In the genomic region with DNA sequence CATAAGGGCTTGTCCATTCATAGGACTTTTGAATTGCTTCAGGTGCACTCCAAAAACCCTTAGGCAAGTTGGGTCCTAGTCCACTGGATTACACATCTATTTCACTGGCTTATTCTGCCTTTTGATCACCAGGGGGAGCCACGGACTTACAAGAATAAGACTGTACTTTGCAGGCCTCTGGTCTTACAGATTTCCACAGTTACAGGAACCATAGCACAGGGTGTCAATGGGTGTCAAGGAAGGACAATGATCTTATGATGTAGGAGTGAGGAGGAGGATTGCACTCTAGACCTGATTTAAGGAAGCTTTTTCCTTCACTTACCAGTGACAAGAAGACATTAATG, we compare ENCODE assay signal across 9 mouse cellular contexts. TPM values are rescaled to one million over a fixed set of nuclear protein-coding genes. Genes with fewer than 3 reads are reported as not detected.
DNase-seq lines count a peak whose midpoint lies in the region; ATAC-seq and TF ChIP-seq lines count a peak whose summit lies in the region.
"Had no signal": no experiment of that assay in that cellular context is flagged by ENCODE, and none has a peak within 500 bp of the region (broad histone marks: within the 10 kb centered on the region; RNA-seq: fewer than 3 reads in every experiment).

No protein-coding gene starts in this region.

- no peak overlapping the region for H3K27ac ChIP-seq in left cerebral cortex, adult 2 months
- no peak overlapping the region for H3K27ac ChIP-seq in hindbrain, postnatal 0 days
- H3K27ac ChIP-seq: limb, embryonic 12.5 days had no signal

- H3K9ac ChIP-seq in hindbrain, postnatal 0 days (replicated peaks; ENCODE audit: low read length), result no peak overlapping the region
- H3K9ac ChIP-seq: limb, embryonic 12.5 days had no signal

- DNase-seq in CD4-positive, CD25-positive, alpha-beta regulatory T cell, adult 2 months (ENCODE audit: low read depth, low spot score), result peak; percentile 72
- DNase-seq in left cerebral cortex, adult 2 months (ENCODE audit: extremely low spot score in 1 of 2, low spot score in 2 of 2), result peak in 1 of 2 experiments; percentile 24
- DNase-seq in left cerebral cortex, postnatal 4 days, result no peak
- peak; percentile 81 for DNase-seq in ZHBTc4 (ENCODE audit: low read depth, low spot score)
- peak; percentile 80 for DNase-seq in hindbrain, postnatal 0 days (ENCODE audit: low spot score)
- DNase-seq in splenic B cell, adult 2 months (ENCODE audit: low read depth, low spot score), result peak; percentile 71
- DNase-seq in layer of hippocampus, adult 9-10 months (ENCODE audit: low spot score), result no peak

- intact Hi-C loops in left cerebral cortex, adult 2 months (cut with DNase I), result loop anchor here (2.0 kb wide), 1 partner anchor 387 kb away; no protein-coding TSS in a partner anchor
- intact Hi-C loops in left cerebral cortex, postnatal 4 days (cut with DNase I), result loop anchor here (5.0 kb wide), 2 partner anchors 374 to 389 kb away; no protein-coding TSS in a partner anchor

- H3K4me2 ChIP-seq in hindbrain, postnatal 0 days (ENCODE audit: low read depth, low read length), result no peak overlapping the region
- H3K4me2 ChIP-seq: limb, embryonic 12.5 days had no signal

- peak; percentile 70 for TF ChIP-seq CTCF in left cerebral cortex, adult 2 months (IDR thresholded peaks at IDR 0.05)
- TF ChIP-seq CTCF in hindbrain, postnatal 0 days (IDR thresholded peaks at IDR 0.05; ENCODE audit: low read depth), result peak; percentile 74

- H3K4me1 ChIP-seq in hindbrain, postnatal 0 days (ENCODE audit: insufficient read depth, low read length), result no peaks in the 10 kb centered on the region

- ATAC-seq in CD4-positive, CD25-positive, alpha-beta regulatory T cell, adult 4 months, result no peak
- ATAC-seq in hindbrain, postnatal 0 days, result peak; percentile 74

- H3K36me3 ChIP-seq in hindbrain, postnatal 0 days (ENCODE audit: insufficient read depth, low read length), result peaks cover 32% of the 10 kb centered on the region
- H3K36me3 ChIP-seq in splenic B cell, adult 2 months (ENCODE audit: control insufficient read depth, insufficient read depth, low read length, poor library complexity, severe bottlenecking), result no peaks in the 10 kb centered on the region
- H3K36me3 ChIP-seq: limb, embryonic 12.5 days had no signal

- no peaks in the 10 kb centered on the region for H3K27me3 ChIP-seq in hindbrain, postnatal 0 days (ENCODE audit: insufficient read depth, low read length)
- H3K27me3 ChIP-seq in splenic B cell, adult 2 months (ENCODE audit: control insufficient read depth, insufficient read depth, low read length, poor library complexity, severe bottlenecking), result no peaks in the 10 kb centered on the region
- H3K27me3 ChIP-seq: limb, embryonic 12.5 days had no signal

- no peaks in the 10 kb centered on the region for H3K9me3 ChIP-seq in hindbrain, postnatal 0 days (ENCODE audit: low read length)
- H3K9me3 ChIP-seq: limb, embryonic 12.5 days had no signal

- 26% methylated on average over 1 of the region's 1 CpGs for WGBS in hindbrain, postnatal 0 days

- no peak overlapping the region for H3K4me3 ChIP-seq in left cerebral cortex, adult 2 months
- no peak overlapping the region for H3K4me3 ChIP-seq in hindbrain, postnatal 0 days (ENCODE audit: low read length)
- H3K4me3 ChIP-seq: limb, embryonic 12.5 days had no signal

RNA-seq across cellular contexts. Expression of a gene that starts 12.0 kb away (rescaled TPM):
- 100 to 1,000 TPM; 124 to 139 TPM for polyA plus RNA-seq in CD4-positive, CD25-positive, alpha-beta regulatory T cell, adult 4 months (2017; shearing (Covaris generic))
- total RNA-seq in left cerebral cortex, adult 2 months (2021), result 100 to 1,000 TPM; 115 to 126 TPM
- total RNA-seq in left cerebral cortex, postnatal 4 days (2021), result 100 to 1,000 TPM; 162 to 193 TPM
- total RNA-seq in hindbrain, postnatal 0 days (2014; rRNA removed), result 29.4 and 29.7 TPM in 2 replicates
- polyA plus RNA-seq in hindbrain, postnatal 0 days (2015; fragmentation: Nextera tagmentation; extraction: Ambion mirVana), result 119 and 122 TPM in 2 replicates

RNA-seq across cellular contexts. Expression of a gene that starts 16.5 kb away (rescaled TPM):
- 1 to 10 TPM; 3.7 to 4.4 TPM for polyA plus RNA-seq in CD4-positive, CD25-positive, alpha-beta regulatory T cell, adult 4 months (2017; shearing (Covaris generic))
- 10 to 100 TPM; 57.1 to 57.2 TPM for total RNA-seq in left cerebral cortex, adult 2 months (2021)
- total RNA-seq in left cerebral cortex, postnatal 4 days (2021), result 10 to 100 TPM; 90.2 to 93.0 TPM
- total RNA-seq in hindbrain, postnatal 0 days (2014; rRNA removed), result 74.0 and 86.2 TPM in 2 replicates
- 9.3 and 10.1 TPM in 2 replicates for polyA plus RNA-seq in hindbrain, postnatal 0 days (2015; fragmentation: Nextera tagmentation; extraction: Ambion mirVana)

Comparison
In these comparisons a context has a peak if more than half of its experiments do, and no peak if none do; other contexts are left out.
1. DNase-seq: peak in CD4-positive, CD25-positive, alpha-beta regulatory T cell, adult 2 months (single experiment), ZHBTc4 (single experiment), hindbrain, postnatal 0 days (single experiment) and splenic B cell, adult 2 months (single experiment); none in left cerebral cortex, postnatal 4 days (single experiment) and layer of hippocampus, adult 9-10 months (single experiment).